Mouse (Mus musculus): ENCODE results near the gene Tnc. TPM values are rescaled to one million over a fixed set of nuclear protein-coding genes. Genes with fewer than 3 reads are reported as not detected.

Gene Tnc
- total RNA-seq, 4 experiments from 2014 or later: 1.9 to 3.2 (median 2.1) TPM

Other genes starting within 250 kb of the Tnc start
- under 1 TPM in 2 of 4 experiments, not detected in 2; 0.30 to 0.53 TPM for gene Tnfsf8, start 185.7 kb downstream of the Tnc start, total RNA-seq (2022)

Data from left cerebral cortex, adult 8-10 months (tissue).